Mouse (Mus musculus): ENCODE measurements at regions not wholly inside any gene's neighbourhood (a gene's known extent, or its start where the extent isn't known, plus 50 kb on each side); places are given as distances from the start of the nearest gene placed in this dataset.

DNA sequence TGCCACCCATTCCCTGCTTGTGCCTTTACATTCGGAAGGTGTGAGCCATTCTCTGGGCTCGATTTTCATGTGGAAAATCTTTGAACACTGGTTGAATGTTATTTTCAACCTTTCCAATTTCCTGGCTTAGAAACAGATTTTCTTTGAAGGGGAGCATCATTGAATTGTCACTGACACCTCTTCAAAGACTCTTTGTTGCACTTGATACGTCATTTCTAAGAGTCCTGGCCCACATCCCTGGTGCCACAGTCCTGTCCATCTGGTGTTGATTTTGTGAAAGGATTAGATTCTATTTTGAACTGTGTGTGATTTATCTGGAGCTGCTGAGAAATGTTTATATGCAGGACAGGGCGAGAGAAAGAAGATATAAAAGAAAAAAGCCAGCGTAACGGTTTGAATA lies 217.6 kb downstream of the Fam173b start:
- TF ChIP-seq CTCF (IDR thresholded peaks at IDR 0.05; ENCODE audit: low read depth, low read length) = no peak
- TF ChIP-seq POLR2A (IDR thresholded peaks at IDR 0.05; ENCODE audit: extremely low read depth, insufficient read depth, low read length) = no peak

Measured in liver, adult 2 months (tissue).